Mouse (Mus musculus) midbrain, postnatal 0 days (tissue): ENCODE data around the gene Pde4a. TPM values are rescaled to one million over a fixed set of nuclear protein-coding genes. Genes with fewer than 3 reads are reported as not detected.
A peak's percentile ranks its signal among the peaks of the same experiment; 100 is the strongest.

Experiments
- ATAC-seq: fragments of 200-750 bp; cut with Nextera tagmentation; 2 replicates; pipeline ENCODE4 v1.8.0; 2017; ENCODE audit warnings: moderate number of reproducible peaks, mild to moderate bottlenecking, moderate TSS enrichment, moderate library complexity; ENCODE audit not compliant: low FRiP score
- DNase-seq: peaks from one replicate; pipeline ENCODE4 v3.0.0-alpha.2; 2015; ENCODE audit warnings: low spot score
- H3K27ac ChIP-seq: fragments of 300-500 bp; sonication (generic); 2 replicates; pipeline ENCODE4 v1.5.1; 2014; ENCODE audit warnings: low read depth, mild to moderate bottlenecking, low read length, mixed read lengths
- H3K27me3 ChIP-seq: fragments of 300-500 bp; sonication (generic); 2 replicates; pipeline ENCODE4 v1.6.1; 2014; ENCODE audit warnings: low read length, control low read depth, mixed read lengths; ENCODE audit not compliant: insufficient read depth
- H3K36me3 ChIP-seq: fragments of 300-500 bp; sonication (generic); 2 replicates; pipeline ENCODE4 v1.6.1; 2014; ENCODE audit warnings: low read length, control low read depth, mixed read lengths; ENCODE audit not compliant: insufficient read depth
- H3K4me1 ChIP-seq: fragments of 300-500 bp; sonication (generic); 2 replicates; pipeline ENCODE4 v1.6.1; 2014; ENCODE audit warnings: mild to moderate bottlenecking, control low read depth, antibody characterized with exemption, low read length, mixed read lengths; ENCODE audit not compliant: insufficient read depth
- H3K4me2 ChIP-seq: fragments of 300-500 bp; sonication (generic); 2 replicates; pipeline ENCODE4 v1.6.1; 2014; ENCODE audit warnings: low read depth, mild to moderate bottlenecking, low read length, mixed read lengths; ENCODE audit not compliant: poor library complexity, severe bottlenecking
- H3K4me3 ChIP-seq: fragments of 300-500 bp; sonication (generic); 2 replicates; pipeline ENCODE4 v1.5.1; 2014; ENCODE audit warnings: low read depth, mild to moderate bottlenecking, low read length, moderate library complexity
- H3K9ac ChIP-seq: fragments of 300-500 bp; sonication (generic); replicated peaks from 2 replicates; pipeline ENCODE4 v1.6.1; 2014; ENCODE audit warnings: mild to moderate bottlenecking, low read length, moderate library complexity, mixed read lengths; ENCODE audit not compliant: poor library complexity, severe bottlenecking
- H3K9me3 ChIP-seq: fragments of 300-500 bp; sonication (generic); 2 replicates; pipeline ENCODE4 v1.6.1; 2016; ENCODE audit warnings: low read length, control low read depth
- CTCF ChIP-seq: IDR thresholded peaks from 2 replicates; pipeline ENCODE4 v1.5.1; 2016; ENCODE audit warnings: antibody characterized with exemption, mild to moderate bottlenecking
- WGBS: fragments of 180-500 bp; shearing (Covaris S2); extraction: QIAGEN DNeasy Blood & Tissue Kit; methylation state at CpG from one replicate; pipeline ENCODE4 v1.1.7; 2014; 5-methylcytosine and 5-hydroxymethylcytosine counted together
- polyA plus RNA-seq: library from polyadenylated mRNA; unstranded; fragments of >200 nt; fragmentation: Nextera tagmentation; extraction: Ambion mirVana; gene quantifications from 2 replicates; pipeline ENCODE4 v1.2.1, GENCODE M21; 2015
- total RNA-seq: library from RNA; depleted of rRNA; stranded (reverse); fragments of >200 nt; gene quantifications from 2 replicates; pipeline ENCODE4 v1.2.3, GENCODE M21; 2014

Pde4a gene
- total and polyA plus RNA-seq, 2 experiments from 2014 or later, result 46.5 to 59.8 TPM

- no peak for ATAC-seq
- WGBS, result 2% methylated on average over 11 of the region's 11 CpGs
- no peak overlapping the region for H3K4me3 ChIP-seq
Observed at GRCm38 (mm10) chr9:21152715-21153114, 12.8 kb upstream of the Pde4a start.

GRCm38 (mm10) chr9:21153331-21153730 is 12.2 kb upstream of the Pde4a start:
- Histone ChIP-seq H3K9me3 (0 out of 2 replicates have a peak, but pooled peaks cover 6% of the 10 kb centered on the region), H3K9ac (no peak overlapping the region), H3K4me3 (no peak overlapping the region), H3K27ac (no peak overlapping the region), H3K27me3 (peaks cover 4% of the 10 kb centered on the region; the same call in 1 of the 2 replicates), H3K36me3 (no peaks in the 10 kb centered on the region), H3K4me2 (peak overlapping the region; percentile 40), H3K4me1 (peaks cover 8% of the 10 kb centered on the region; the same call in 1 of the 2 replicates)
- ATAC-seq, result no peak
- 6% methylated on average over 12 of the region's 12 CpGs for WGBS
- no peak for DNase-seq
- TF ChIP-seq CTCF, result no peak

More at GRCm38 (mm10) chr9:21152715-21153114, 12.8 kb upstream of the Pde4a start:
- Histone ChIP-seq H3K4me2 (peak overlapping the region; percentile 40; the same call in 1 of the 2 replicates), H3K4me1 (peaks cover 11% of the 10 kb centered on the region; the same call in 1 of the 2 replicates), H3K36me3 (no peaks in the 10 kb centered on the region), H3K9ac (0 out of 2 replicates have a peak overlapping the region, but pooled peaks have one; percentile 8), H3K27me3 (peaks cover 4% of the 10 kb centered on the region; the same call in 1 of the 2 replicates), H3K27ac (no peak overlapping the region), H3K9me3 (no peaks in the 10 kb centered on the region)
- peak; percentile 84 for TF ChIP-seq CTCF
- peak; percentile 70 for DNase-seq

GRCm38 (mm10) chr9:21153833-21154232 is 11.7 kb upstream of the Pde4a start:
- Histone ChIP-seq H3K4me1 (peaks cover 3% of the 10 kb centered on the region; the same call in 1 of the 2 replicates), H3K36me3 (no peaks in the 10 kb centered on the region), H3K4me2 (peak overlapping the region; percentile 40; the same call in 1 of the 2 replicates), H3K27ac (no peak overlapping the region), H3K9ac (no peak overlapping the region), H3K4me3 (no peak overlapping the region), H3K9me3 (0 out of 2 replicates have a peak, but pooled peaks cover 6% of the 10 kb centered on the region), H3K27me3 (peaks cover 4% of the 10 kb centered on the region; the same call in 1 of the 2 replicates)
- WGBS, result 22% methylated on average over 5 of the region's 5 CpGs
- DNase-seq (no peak), ATAC-seq (no peak)
- TF ChIP-seq CTCF, result no peak

- no peak for ATAC-seq
- WGBS, result 90% methylated on average over 3 of the region's 3 CpGs
Observed at GRCm38 (mm10) chr9:21154787-21155186, 10.7 kb upstream of the Pde4a start.

GRCm38 (mm10) chr9:21161209-21161909 is 4.2 kb upstream of the Pde4a start:
- ATAC-seq, result peak; percentile 57
- under 1% methylated on average over 52 of the region's 52 CpGs for WGBS
- H3K27ac ChIP-seq, result no peak overlapping the region

More at GRCm38 (mm10) chr9:21154787-21155186, 10.7 kb upstream of the Pde4a start:
- Histone ChIP-seq H3K27ac (no peak overlapping the region), H3K9me3 (0 out of 2 replicates have a peak, but pooled peaks cover 6% of the 10 kb centered on the region), H3K4me1 (no peaks in the 10 kb centered on the region), H3K9ac (no peak overlapping the region), H3K4me3 (no peak overlapping the region), H3K4me2 (no peak overlapping the region), H3K27me3 (peaks cover 4% of the 10 kb centered on the region; the same call in 1 of the 2 replicates), H3K36me3 (no peaks in the 10 kb centered on the region)
- TF ChIP-seq CTCF, result no peak
- DNase-seq, result no peak

More at GRCm38 (mm10) chr9:21161209-21161909, 4.2 kb upstream of the Pde4a start:
- DNase-seq, result peak; percentile 90
- peaks cover 3% of the 10 kb centered on the region; the same call in 1 of the 2 replicates for H3K4me1 ChIP-seq
- H3K9me3 ChIP-seq, result 0 out of 2 replicates have a peak, but pooled peaks cover 6% of the 10 kb centered on the region
- H3K4me3 ChIP-seq, result peak overlapping the region; percentile 42
- H3K36me3 ChIP-seq, result no peaks in the 10 kb centered on the region
- H3K27me3 ChIP-seq, result peaks cover 34% of the 10 kb centered on the region
- peak; percentile 93 for TF ChIP-seq CTCF
- H3K4me2 ChIP-seq, result peak overlapping the region; percentile 56
- H3K9ac ChIP-seq, result peak overlapping the region; percentile 42; the same call in 1 of the 2 replicates
